Mouse (Mus musculus): ENCODE measurements around the gene Olfr148. TPM values are rescaled to one million over a fixed set of nuclear protein-coding genes. Genes with fewer than 3 reads are reported as not detected.

Gene Olfr148
- polyA plus RNA-seq (2015; fragmentation: Nextera tagmentation; extraction: Ambion mirVana): not detected in 2 replicates

DNA sequence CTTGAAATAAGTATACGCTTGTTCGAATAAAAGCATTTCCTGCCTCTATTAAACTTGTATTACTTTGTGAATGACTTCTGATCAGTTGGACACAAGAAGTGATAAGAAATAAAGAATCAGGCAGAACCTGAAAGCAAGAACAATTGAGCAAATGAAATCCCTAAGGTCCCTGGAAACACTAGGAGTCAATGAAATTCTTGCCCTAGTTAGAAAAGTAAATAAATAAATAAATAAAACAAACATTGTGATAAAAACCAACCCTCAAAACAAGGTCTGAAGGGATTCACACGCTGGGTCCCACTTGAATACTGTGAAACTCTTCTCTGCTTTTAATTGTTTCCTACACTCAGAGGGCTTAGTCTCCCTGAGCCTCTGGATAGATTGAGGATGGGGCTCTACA, at the start of gene Olfr148:
Gene Olfr148, plus strand, starts transcription at position 301 of the 400 bp plus-strand sequence.
- no peak for ATAC-seq (replicated peaks)
- no peak within 1 kb of the TSS for H3K4me3 ChIP-seq
- H3K4me2 ChIP-seq: no peak within 1 kb of the TSS
- H3K27me3 ChIP-seq (replicated peaks): no peaks in the 10 kb centered on the region
- no peaks in the 10 kb centered on the region for H3K9me3 ChIP-seq
- no peak within 1 kb of the TSS for H3K9ac ChIP-seq
- H3K27ac ChIP-seq: no peak within 1 kb of the TSS
- no peaks in the 10 kb centered on the region for H3K4me1 ChIP-seq
- no peaks in the 10 kb centered on the region for H3K36me3 ChIP-seq (replicated peaks)
- 74% methylated on average over 3 of the region's 3 CpGs for WGBS

DNA sequence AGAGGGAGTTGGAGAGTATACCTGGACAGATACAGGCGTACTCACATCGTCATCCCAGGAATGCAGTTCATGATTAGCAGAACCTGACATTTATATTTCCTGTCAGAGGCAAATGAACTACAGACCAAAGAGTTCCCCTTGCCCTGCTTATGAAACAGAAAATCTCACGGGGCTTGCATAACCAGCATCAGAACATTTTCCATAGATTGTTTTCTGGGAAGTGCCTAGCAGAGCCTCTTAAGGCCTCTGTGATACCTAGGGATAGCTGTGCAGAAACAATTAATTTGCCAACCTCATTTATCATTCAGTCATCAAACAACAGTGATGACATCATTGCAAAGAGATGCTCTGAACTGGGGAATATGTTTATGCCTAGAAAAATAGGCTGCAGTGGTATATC, 35.0 kb upstream of the Olfr148 start, which contains the start of gene Olfr959:
Gene Olfr959, minus strand, starts transcription at position 101 of the 400 bp plus-strand sequence.
- Histone ChIP-seq H3K9ac (no peak within 1 kb of the TSS), H3K4me1 (no peaks in the 10 kb centered on the region), H3K27me3 (replicated peaks) (no peaks in the 10 kb centered on the region), H3K4me3 (no peak within 1 kb of the TSS), H3K36me3 (replicated peaks) (no peaks in the 10 kb centered on the region), H3K27ac (no peak within 1 kb of the TSS), H3K4me2 (no peak within 1 kb of the TSS), H3K9me3 (no peaks in the 10 kb centered on the region)
- 86% methylated on average over 3 of the region's 3 CpGs for WGBS
- no peak for ATAC-seq (replicated peaks)

DNA sequence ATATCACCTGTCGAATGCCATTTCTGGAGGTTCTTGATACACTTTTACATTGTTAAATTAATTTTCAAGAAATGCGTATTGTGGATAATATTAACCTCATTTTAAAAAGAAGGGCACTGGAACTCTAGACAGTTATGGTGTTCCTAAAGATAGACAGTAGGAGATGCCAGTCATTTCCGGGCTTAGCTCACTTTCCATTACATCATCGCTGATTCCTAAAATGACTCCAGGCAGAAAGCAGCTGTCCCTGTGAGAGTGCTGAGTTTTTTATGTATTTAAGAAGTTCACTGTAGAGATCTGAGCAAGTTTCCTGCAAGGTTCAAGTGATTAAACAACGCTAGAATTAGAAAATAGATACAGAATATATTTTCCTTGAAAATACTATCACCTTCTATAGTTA, 33.4 kb upstream of the Olfr148 start:
- Histone ChIP-seq H3K36me3 (replicated peaks) (no peaks in the 10 kb centered on the region), H3K27ac (no peak overlapping the region), H3K4me1 (no peaks in the 10 kb centered on the region), H3K9ac (no peak overlapping the region), H3K4me2 (no peak overlapping the region), H3K9me3 (no peaks in the 10 kb centered on the region), H3K4me3 (no peak overlapping the region), H3K27me3 (replicated peaks) (no peaks in the 10 kb centered on the region)
- no peak for ATAC-seq (replicated peaks)
- WGBS: 90% methylated on average over 5 of the region's 5 CpGs

DNA sequence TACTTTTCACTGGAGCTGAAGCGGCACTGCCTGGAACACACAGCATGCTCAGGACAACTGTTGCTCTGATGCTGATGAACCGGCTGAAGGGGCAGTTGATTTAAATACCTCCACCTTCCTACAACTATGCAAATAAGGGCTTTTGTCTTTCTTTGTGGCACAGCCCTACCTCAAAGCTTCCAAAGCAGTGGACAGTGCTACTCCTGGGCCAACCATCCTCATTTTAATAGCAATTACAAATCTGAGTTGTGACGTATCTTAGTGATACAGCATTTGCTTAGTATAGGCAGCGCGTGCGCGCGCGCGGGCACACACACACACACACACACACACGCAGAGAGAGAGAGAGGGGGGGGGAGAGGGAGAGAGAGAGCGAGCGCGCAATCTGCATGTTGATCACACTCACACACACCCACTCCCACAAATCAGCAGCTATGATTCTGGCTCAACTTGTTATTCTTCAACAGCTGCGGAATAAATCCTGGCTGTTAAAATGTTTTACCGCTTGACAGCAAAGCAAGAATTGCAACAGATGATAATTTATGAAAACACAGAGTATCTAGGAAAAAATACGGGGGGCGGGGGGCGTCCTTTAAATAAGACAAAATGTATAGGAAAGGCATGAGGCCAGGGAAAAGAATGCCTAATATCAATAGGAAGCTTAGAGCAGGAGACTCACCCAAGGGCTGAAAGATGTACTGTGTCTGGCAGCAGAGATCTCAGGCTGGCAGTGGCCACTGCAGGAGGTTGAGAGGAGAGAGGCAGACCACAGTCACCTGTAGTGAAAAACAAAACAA, 7.7 kb upstream of the Olfr148 start:
- Histone ChIP-seq H3K4me2 (peak overlapping the region; percentile 95), H3K4me1 (peaks cover 15% of the 10 kb centered on the region; the same call in 1 of the 2 replicates), H3K9me3 (no peaks in the 10 kb centered on the region), H3K4me3 (peak overlapping the region; percentile 50), H3K27me3 (replicated peaks) (no peaks in the 10 kb centered on the region), H3K27ac (peak overlapping the region; percentile 85), H3K36me3 (replicated peaks) (no peaks in the 10 kb centered on the region; the same call in 1 of the 2 replicates), H3K9ac (peak overlapping the region; percentile 49)
- peak; percentile 94 for ATAC-seq (replicated peaks)
- WGBS: under 1% methylated on average over 19 of the region's 19 CpGs

DNA sequence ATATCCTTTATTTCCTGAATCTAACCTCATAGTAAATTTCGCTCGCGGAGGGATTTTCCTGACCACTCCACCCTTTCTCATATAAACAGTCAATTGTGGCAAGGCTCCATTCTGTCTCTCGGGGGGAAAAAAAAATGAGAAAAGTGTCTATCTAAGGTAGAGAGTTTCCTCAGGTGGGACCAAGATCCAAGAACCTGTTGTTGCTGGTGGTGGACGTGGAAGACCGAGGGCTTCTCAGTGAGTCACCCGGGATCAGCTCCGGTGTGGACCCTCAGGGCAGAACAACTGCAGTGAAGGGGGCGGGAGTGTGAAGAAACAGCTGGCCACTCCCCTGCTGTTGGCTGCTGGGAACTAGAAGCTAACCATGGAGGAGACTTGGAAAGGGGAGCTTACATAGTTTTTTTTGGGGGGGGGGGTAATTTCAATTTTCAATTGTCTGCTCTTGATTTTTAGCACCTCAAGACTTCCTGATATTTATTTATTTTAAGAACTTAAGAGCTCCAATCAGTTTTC, 7.1 kb upstream of the Olfr148 start:
- peak overlapping the region; percentile 50 for H3K4me3 ChIP-seq
- peaks cover 15% of the 10 kb centered on the region; the same call in 1 of the 2 replicates for H3K4me1 ChIP-seq
- H3K4me2 ChIP-seq: peak overlapping the region; percentile 95
- H3K27ac ChIP-seq: peak overlapping the region; percentile 85
- H3K36me3 ChIP-seq (replicated peaks): no peaks in the 10 kb centered on the region
- H3K27me3 ChIP-seq (replicated peaks): no peaks in the 10 kb centered on the region
- H3K9me3 ChIP-seq: no peaks in the 10 kb centered on the region
- H3K9ac ChIP-seq: peak overlapping the region; percentile 49
- WGBS: 0% methylated on average over 9 of the region's 9 CpGs
- ATAC-seq (replicated peaks): peak; percentile 84

DNA sequence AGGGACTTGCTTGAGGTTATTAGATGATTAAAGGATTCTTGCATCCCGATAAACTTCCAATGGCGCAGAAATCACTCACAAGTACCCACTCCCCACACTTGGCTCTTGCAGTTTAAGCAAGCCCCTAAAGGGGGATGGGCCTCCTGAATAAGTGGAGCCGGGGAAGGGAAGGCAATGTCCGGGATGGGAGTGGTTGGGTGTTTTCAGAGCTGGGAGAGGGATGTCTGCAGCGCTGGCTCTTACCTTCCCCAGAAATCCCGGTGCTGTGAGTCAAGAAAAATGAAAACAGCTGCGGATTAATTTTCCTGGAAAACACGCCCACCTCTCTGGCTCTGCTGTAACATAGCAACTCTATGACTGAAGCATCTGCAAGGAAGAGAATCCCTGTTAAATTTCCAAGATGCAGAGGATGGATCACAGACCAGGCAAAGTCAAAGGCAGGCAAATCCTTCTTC, 6.4 kb upstream of the Olfr148 start, which contains the start of gene AW551984:
Gene AW551984, minus strand, starts transcription at position 405 of the 455 bp plus-strand sequence.
- Histone ChIP-seq H3K27ac (peak within 1 kb of the TSS; percentile 85), H3K4me1 (peaks cover 15% of the 10 kb centered on the region; the same call in 1 of the 2 replicates), H3K9ac (peak within 1 kb of the TSS; percentile 51), H3K27me3 (replicated peaks) (no peaks in the 10 kb centered on the region), H3K36me3 (replicated peaks) (no peaks in the 10 kb centered on the region), H3K4me3 (peak within 1 kb of the TSS; percentile 50), H3K4me2 (peak within 1 kb of the TSS; percentile 95), H3K9me3 (no peaks in the 10 kb centered on the region)
- WGBS: under 1% methylated on average over 8 of the region's 8 CpGs
- peak; percentile 67 for ATAC-seq (replicated peaks)

DNA sequence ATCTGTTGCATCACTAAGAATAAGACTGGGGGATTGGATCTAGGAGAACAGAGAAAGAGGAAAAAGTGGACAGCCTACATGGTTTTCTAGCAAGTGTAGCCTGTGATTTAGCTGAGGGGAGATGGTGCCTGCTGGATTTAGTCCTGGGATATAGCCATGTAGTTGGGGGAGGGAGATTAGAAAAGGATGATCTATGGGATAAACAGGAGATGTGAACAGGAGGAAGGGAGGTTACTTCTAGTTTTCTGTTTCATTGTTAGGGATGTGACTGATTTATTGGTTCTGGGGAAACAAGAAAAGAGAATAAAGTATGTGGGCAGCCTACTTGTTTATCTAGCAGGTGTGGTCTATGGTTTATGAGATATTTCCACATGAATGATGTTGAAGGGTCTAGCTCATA, 2.0 kb upstream of the Olfr148 start:
- H3K4me1 ChIP-seq: peaks cover 8% of the 10 kb centered on the region; the same call in 1 of the 2 replicates
- ATAC-seq (replicated peaks): no peak
- H3K27me3 ChIP-seq (replicated peaks): no peaks in the 10 kb centered on the region
- H3K4me2 ChIP-seq: no peak overlapping the region
- H3K9ac ChIP-seq: no peak overlapping the region
- no peaks in the 10 kb centered on the region for H3K9me3 ChIP-seq
- no peaks in the 10 kb centered on the region for H3K36me3 ChIP-seq (replicated peaks)
- H3K27ac ChIP-seq: no peak overlapping the region
- no peak overlapping the region for H3K4me3 ChIP-seq

DNA sequence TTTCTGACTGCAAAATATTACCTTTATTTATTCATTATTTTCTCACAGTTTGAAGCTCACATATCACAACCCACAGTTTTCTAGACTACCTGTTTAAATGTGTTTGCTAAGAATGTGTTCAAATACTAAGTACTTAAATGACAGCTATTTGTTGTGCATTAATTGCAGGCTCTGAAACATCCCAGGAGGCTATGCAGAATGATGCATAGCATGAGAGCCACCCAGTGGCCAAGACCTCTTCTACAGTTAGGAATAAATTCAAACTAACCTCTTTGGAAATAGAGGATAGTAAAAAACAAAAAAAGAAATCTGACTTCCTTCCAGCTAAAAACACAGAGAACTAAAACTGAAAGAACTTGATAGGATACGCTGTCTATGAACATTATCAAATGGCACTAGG, 1.5 kb downstream of the Olfr148 start:
- Histone ChIP-seq H3K36me3 (replicated peaks) (no peaks in the 10 kb centered on the region), H3K4me3 (no peak overlapping the region), H3K9me3 (no peaks in the 10 kb centered on the region), H3K4me2 (no peak overlapping the region), H3K4me1 (no peaks in the 10 kb centered on the region), H3K9ac (no peak overlapping the region), H3K27me3 (replicated peaks) (no peaks in the 10 kb centered on the region), H3K27ac (no peak overlapping the region)
- 70% methylated on average over 1 of the region's 1 CpGs for WGBS
- ATAC-seq (replicated peaks): 0 out of 2 replicates have a peak, but pooled peaks have one; percentile 56

DNA sequence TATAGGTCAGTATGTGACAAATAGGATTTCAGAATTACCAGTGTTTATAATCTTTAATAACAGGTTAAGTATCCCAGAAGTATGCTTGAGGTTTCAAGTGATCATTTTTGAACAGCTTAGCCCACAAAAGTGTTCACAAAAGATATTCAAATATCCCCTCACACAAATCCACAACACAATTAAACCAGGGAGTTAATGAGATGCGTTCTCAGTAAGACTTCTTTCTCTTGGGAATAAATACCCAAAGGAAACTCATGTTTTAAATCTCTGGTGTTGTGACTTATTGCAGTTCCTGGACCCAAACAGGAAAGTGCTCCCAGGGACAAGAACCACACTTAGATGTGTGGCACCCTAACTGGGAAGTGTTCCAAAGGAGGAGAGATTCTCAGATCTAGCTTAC, 10.6 kb downstream of the Olfr148 start, which contains the start of gene Olfr960:
Gene Olfr960, plus strand, starts transcription at position 301 of the 400 bp plus-strand sequence.
- H3K27ac ChIP-seq: no peak within 1 kb of the TSS
- no peaks in the 10 kb centered on the region for H3K36me3 ChIP-seq (replicated peaks)
- ATAC-seq (replicated peaks): no peak
- 64% methylated on average over 1 of the region's 1 CpGs for WGBS
- H3K4me1 ChIP-seq: no peaks in the 10 kb centered on the region
- no peak within 1 kb of the TSS for H3K4me3 ChIP-seq
- no peak within 1 kb of the TSS for H3K9ac ChIP-seq
- no peaks in the 10 kb centered on the region for H3K9me3 ChIP-seq
- H3K27me3 ChIP-seq (replicated peaks): no peaks in the 10 kb centered on the region
- no peak within 1 kb of the TSS for H3K4me2 ChIP-seq

DNA sequence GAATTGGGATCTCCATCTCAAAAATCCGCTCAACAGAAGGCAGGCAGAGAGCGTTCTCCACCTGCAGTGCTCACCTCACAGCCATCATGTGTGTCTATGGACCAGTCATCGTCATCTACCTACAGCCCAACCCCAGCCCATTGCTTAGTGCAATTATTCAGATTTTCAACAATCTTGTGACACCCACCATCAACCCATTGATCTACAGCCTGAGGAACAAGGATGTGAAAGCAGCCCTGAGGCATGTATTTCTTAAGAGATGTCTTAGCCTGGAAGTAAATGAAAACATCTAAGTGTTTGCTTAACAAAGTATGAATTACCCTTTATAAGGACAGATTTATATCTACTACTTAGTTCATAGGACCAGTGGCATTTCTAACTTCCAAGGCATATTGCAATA, 13.3 kb downstream of the Olfr148 start:
- Histone ChIP-seq H3K9ac (no peak overlapping the region), H3K9me3 (no peaks in the 10 kb centered on the region), H3K36me3 (replicated peaks) (no peaks in the 10 kb centered on the region), H3K4me3 (no peak overlapping the region), H3K4me2 (no peak overlapping the region), H3K27ac (no peak overlapping the region), H3K4me1 (no peaks in the 10 kb centered on the region), H3K27me3 (replicated peaks) (no peaks in the 10 kb centered on the region)
- ATAC-seq (replicated peaks): no peak
- 90% methylated on average over 3 of the region's 3 CpGs for WGBS

DNA sequence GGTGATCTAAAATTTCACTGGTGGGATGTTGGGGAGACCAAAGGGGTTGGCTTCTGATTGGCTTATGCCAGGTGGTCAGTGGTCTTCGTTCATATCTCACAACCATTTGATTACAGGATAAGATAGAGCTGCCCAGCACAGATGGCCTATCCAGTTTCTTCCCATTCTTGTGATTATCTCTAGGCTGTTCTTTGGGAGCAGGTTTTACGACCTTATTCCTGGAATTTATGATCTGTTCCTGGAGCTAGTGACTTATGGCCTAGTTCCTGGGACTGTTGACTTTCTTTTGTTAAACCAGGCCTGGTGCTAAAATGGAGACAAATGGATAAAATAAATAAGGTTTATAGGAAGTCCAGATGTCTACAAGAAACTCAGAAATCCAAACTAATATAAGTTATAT, 14.3 kb downstream of the Olfr148 start:
- Histone ChIP-seq H3K4me2 (no peak overlapping the region), H3K9ac (no peak overlapping the region), H3K27ac (no peak overlapping the region), H3K27me3 (replicated peaks) (no peaks in the 10 kb centered on the region), H3K9me3 (no peaks in the 10 kb centered on the region), H3K4me3 (no peak overlapping the region), H3K4me1 (no peaks in the 10 kb centered on the region), H3K36me3 (replicated peaks) (no peaks in the 10 kb centered on the region)
- 88% methylated on average over 2 of the region's 2 CpGs for WGBS
- no peak for ATAC-seq (replicated peaks)

DNA sequence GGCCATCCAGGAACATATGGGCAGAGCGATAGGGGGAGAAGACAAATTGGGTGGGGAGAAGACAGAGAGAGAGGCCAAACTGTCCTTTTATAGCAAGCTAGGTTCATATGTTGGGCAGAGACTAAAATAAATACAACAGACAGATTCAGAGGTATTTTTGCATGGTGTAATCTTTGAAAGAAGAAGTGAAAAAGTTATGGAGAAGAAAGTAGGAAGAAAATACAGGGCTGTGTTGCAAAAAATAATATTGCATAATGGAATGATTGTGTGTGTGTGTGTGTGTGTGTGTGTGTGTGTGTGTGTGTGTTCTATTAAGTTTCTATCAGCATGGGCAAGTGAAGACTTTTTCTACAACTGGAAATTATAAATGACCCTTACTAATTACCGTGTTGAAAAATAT, 18.6 kb downstream of the Olfr148 start:
- Histone ChIP-seq H3K9ac (no peak overlapping the region), H3K36me3 (replicated peaks) (no peaks in the 10 kb centered on the region), H3K4me2 (no peak overlapping the region), H3K27ac (no peak overlapping the region), H3K4me3 (no peak overlapping the region), H3K27me3 (replicated peaks) (no peaks in the 10 kb centered on the region), H3K4me1 (peaks cover 2% of the 10 kb centered on the region; the same call in 1 of the 2 replicates), H3K9me3 (no peaks in the 10 kb centered on the region)
- no peak for ATAC-seq (replicated peaks)
- 91% methylated on average over 2 of the region's 2 CpGs for WGBS

Measured in midbrain, embryonic 15.5 days (tissue).